Mouse (Mus musculus): ENCODE measurements around the gene Minos1. TPM values are rescaled to one million over a fixed set of nuclear protein-coding genes. Genes with fewer than 3 reads are reported as not detected.

Gene Minos1
- polyA plus RNA-seq, 1 experiment from 2014 or later, result 658 TPM

GRCm38 (mm10) chr4:139131858-139132672 is 1.2 kb upstream of the Minos1 start:
- Histone ChIP-seq H3K9me3 (ENCODE audit: control insufficient read depth, low read length) (peaks cover 3% of the 10 kb centered on the region; the same call in 1 of the 2 replicates), H3K4me1 (ENCODE audit: control insufficient read depth, insufficient read depth, low read length) (peaks cover 18% of the 10 kb centered on the region), H3K4me2 (ENCODE audit: low read depth, low read length) (no peak overlapping the region), H3K27me3 (replicated peaks; ENCODE audit: control insufficient read depth, insufficient read depth, low read length) (no peaks in the 10 kb centered on the region), H3K4me3 (ENCODE audit: low read length) (no peak overlapping the region), H3K36me3 (ENCODE audit: control insufficient read depth, insufficient read depth, low read length) (no peaks in the 10 kb centered on the region), H3K9ac (ENCODE audit: low read depth, low read length) (no peak overlapping the region), H3K27ac (ENCODE audit: low read length) (no peak overlapping the region)
- no peak for ATAC-seq
- 84% methylated on average over 14 of the region's 14 CpGs for WGBS

GRCm38 (mm10) chr4:139129806-139130700 is 860 bp downstream of the Minos1 start:
- Histone ChIP-seq H3K9me3 (ENCODE audit: control insufficient read depth, low read length) (peaks cover 3% of the 10 kb centered on the region), H3K27me3 (replicated peaks; ENCODE audit: control insufficient read depth, insufficient read depth, low read length) (no peaks in the 10 kb centered on the region), H3K9ac (ENCODE audit: low read depth, low read length) (peak overlapping the region; percentile 98), H3K4me2 (ENCODE audit: low read depth, low read length) (peak overlapping the region; percentile 72), H3K36me3 (ENCODE audit: control insufficient read depth, insufficient read depth, low read length) (peaks cover 4% of the 10 kb centered on the region; the same call in 1 of the 2 replicates), H3K27ac (ENCODE audit: low read length) (peak overlapping the region; percentile 94), H3K4me1 (ENCODE audit: control insufficient read depth, insufficient read depth, low read length) (peaks cover 21% of the 10 kb centered on the region), H3K4me3 (ENCODE audit: low read length) (peak overlapping the region; percentile 99)
- WGBS, result 2% methylated on average over 57 of the region's 57 CpGs
- ATAC-seq, result no peak

- WGBS, result 91% methylated on average over 3 of the region's 3 CpGs
- Histone ChIP-seq H3K4me1 (ENCODE audit: control insufficient read depth, insufficient read depth, low read length) (peaks cover 24% of the 10 kb centered on the region), H3K27ac (ENCODE audit: low read length) (no peak overlapping the region), H3K27me3 (replicated peaks; ENCODE audit: control insufficient read depth, insufficient read depth, low read length) (no peaks in the 10 kb centered on the region), H3K4me3 (ENCODE audit: low read length) (no peak overlapping the region), H3K9me3 (ENCODE audit: control insufficient read depth, low read length) (peaks cover 3% of the 10 kb centered on the region), H3K4me2 (ENCODE audit: low read depth, low read length) (no peak overlapping the region), H3K36me3 (ENCODE audit: control insufficient read depth, insufficient read depth, low read length) (peaks cover 4% of the 10 kb centered on the region; the same call in 1 of the 2 replicates), H3K9ac (ENCODE audit: low read depth, low read length) (no peak overlapping the region)
- no peak for ATAC-seq
Measured at GRCm38 (mm10) chr4:139126475-139126874, 4.4 kb downstream of the Minos1 start.

GRCm38 (mm10) chr4:139124940-139125339 is 6.0 kb downstream of the Minos1 start:
- WGBS, result 68% methylated on average over 6 of the region's 6 CpGs
- peak; percentile 55; the same call in 1 of the 2 replicates for ATAC-seq
- H3K9ac ChIP-seq (ENCODE audit: low read depth, low read length), result no peak overlapping the region
- H3K36me3 ChIP-seq (ENCODE audit: control insufficient read depth, insufficient read depth, low read length), result peaks cover 4% of the 10 kb centered on the region; the same call in 1 of the 2 replicates
- peaks cover 33% of the 10 kb centered on the region for H3K4me1 ChIP-seq (ENCODE audit: control insufficient read depth, insufficient read depth, low read length)
- peaks cover 3% of the 10 kb centered on the region for H3K9me3 ChIP-seq (ENCODE audit: control insufficient read depth, low read length)
- H3K4me3 ChIP-seq (ENCODE audit: low read length), result no peak overlapping the region
- H3K27ac ChIP-seq (ENCODE audit: low read length), result no peak overlapping the region
- H3K4me2 ChIP-seq (ENCODE audit: low read depth, low read length), result no peak overlapping the region
- H3K27me3 ChIP-seq (replicated peaks; ENCODE audit: control insufficient read depth, insufficient read depth, low read length), result no peaks in the 10 kb centered on the region

GRCm38 (mm10) chr4:139122557-139122956 is 8.4 kb downstream of the Minos1 start:
- no peak overlapping the region for H3K27ac ChIP-seq (ENCODE audit: low read length)
- H3K9ac ChIP-seq (ENCODE audit: low read depth, low read length), result no peak overlapping the region
- ATAC-seq, result no peak
- 86% methylated on average over 4 of the region's 4 CpGs for WGBS
- no peaks in the 10 kb centered on the region for H3K27me3 ChIP-seq (replicated peaks; ENCODE audit: control insufficient read depth, insufficient read depth, low read length)
- H3K4me3 ChIP-seq (ENCODE audit: low read length), result no peak overlapping the region
- peaks cover 3% of the 10 kb centered on the region for H3K9me3 ChIP-seq (ENCODE audit: control insufficient read depth, low read length)
- H3K36me3 ChIP-seq (ENCODE audit: control insufficient read depth, insufficient read depth, low read length), result peaks cover 4% of the 10 kb centered on the region; the same call in 1 of the 2 replicates
- H3K4me1 ChIP-seq (ENCODE audit: control insufficient read depth, insufficient read depth, low read length), result peaks cover 30% of the 10 kb centered on the region
- H3K4me2 ChIP-seq (ENCODE audit: low read depth, low read length), result no peak overlapping the region

- Histone ChIP-seq H3K4me1 (ENCODE audit: control insufficient read depth, insufficient read depth, low read length) (peaks cover 43% of the 10 kb centered on the region), H3K27me3 (replicated peaks; ENCODE audit: control insufficient read depth, insufficient read depth, low read length) (no peaks in the 10 kb centered on the region), H3K36me3 (ENCODE audit: control insufficient read depth, insufficient read depth, low read length) (no peaks in the 10 kb centered on the region), H3K27ac (ENCODE audit: low read length) (no peak overlapping the region), H3K4me2 (ENCODE audit: low read depth, low read length) (no peak overlapping the region), H3K4me3 (ENCODE audit: low read length) (no peak overlapping the region), H3K9ac (ENCODE audit: low read depth, low read length) (no peak overlapping the region), H3K9me3 (ENCODE audit: control insufficient read depth, low read length) (no peaks in the 10 kb centered on the region)
- no peak for ATAC-seq
- WGBS, result 67% methylated on average over 7 of the region's 7 CpGs
Measured at GRCm38 (mm10) chr4:139120998-139121397, 9.9 kb downstream of the Minos1 start.

- H3K27ac ChIP-seq (ENCODE audit: low read length), result 0 out of 2 replicates have a peak overlapping the region, but pooled peaks have one; percentile 30
- no peak overlapping the region for H3K4me3 ChIP-seq (ENCODE audit: low read length)
- no peaks in the 10 kb centered on the region for H3K9me3 ChIP-seq (ENCODE audit: control insufficient read depth, low read length)
- ATAC-seq, result no peak
- 68% methylated on average over 4 of the region's 4 CpGs for whole genome bisulfite sequencing
- H3K36me3 ChIP-seq (ENCODE audit: control insufficient read depth, insufficient read depth, low read length), result no peaks in the 10 kb centered on the region
- H3K4me1 ChIP-seq (ENCODE audit: control insufficient read depth, insufficient read depth, low read length), result peaks cover 40% of the 10 kb centered on the region
- no peak overlapping the region for H3K4me2 ChIP-seq (ENCODE audit: low read depth, low read length)
- no peak overlapping the region for H3K9ac ChIP-seq (ENCODE audit: low read depth, low read length)
- H3K27me3 ChIP-seq (replicated peaks; ENCODE audit: control insufficient read depth, insufficient read depth, low read length), result no peaks in the 10 kb centered on the region
Measured at GRCm38 (mm10) chr4:139120281-139120814, 10.6 kb downstream of the Minos1 start.

- H3K9me3 ChIP-seq (ENCODE audit: control insufficient read depth, low read length), result no peaks in the 10 kb centered on the region
- ATAC-seq, result peak; percentile 79
- H3K4me2 ChIP-seq (ENCODE audit: low read depth, low read length), result no peak overlapping the region
- H3K36me3 ChIP-seq (ENCODE audit: control insufficient read depth, insufficient read depth, low read length), result no peaks in the 10 kb centered on the region
- no peak overlapping the region for H3K4me3 ChIP-seq (ENCODE audit: low read length)
- WGBS, result 66% methylated on average over 3 of the region's 3 CpGs
- H3K27me3 ChIP-seq (replicated peaks; ENCODE audit: control insufficient read depth, insufficient read depth, low read length), result no peaks in the 10 kb centered on the region
- H3K4me1 ChIP-seq (ENCODE audit: control insufficient read depth, insufficient read depth, low read length), result peaks cover 59% of the 10 kb centered on the region
- peak overlapping the region; percentile 39; the same call in 1 of the 2 replicates for H3K27ac ChIP-seq (ENCODE audit: low read length)
- H3K9ac ChIP-seq (ENCODE audit: low read depth, low read length), result no peak overlapping the region
Measured at GRCm38 (mm10) chr4:139116356-139117063, 14.4 kb downstream of the Minos1 start.

Data from intestine, embryonic 16.5 days (tissue).